Mouse (Mus musculus) liver, adult 2 months (tissue): ENCODE results near the gene Zmiz1.

Source experiments
- CTCF ChIP-seq: fragments of 200-500 bp; IDR thresholded peaks from 2 replicates; pipeline ENCODE4 v1.5.1; 2011; ENCODE audit warnings: low read depth, low read length, control low read depth
- POLR2A ChIP-seq: fragments of 200-500 bp; IDR thresholded peaks from 2 replicates; pipeline ENCODE4 v1.6.1; 2011; ENCODE audit warnings: low read length, control low read depth; ENCODE audit not compliant: insufficient read depth; ENCODE audit errors: extremely low read depth

GRCm38 (mm10) chr14:25600951-25601350 is 142.0 kb downstream of the Zmiz1 start:
- TF ChIP-seq CTCF (no peak), POLR2A (no peak)
